Mouse (Mus musculus): Measurements from ENCODE around the gene Prss23. TPM values are rescaled to one million over a fixed set of nuclear protein-coding genes. Genes with fewer than 3 reads are reported as not detected.

Gene Prss23
- polyA plus RNA-seq, 1 experiment from 2014 or later, result 37.0 TPM

DNA sequence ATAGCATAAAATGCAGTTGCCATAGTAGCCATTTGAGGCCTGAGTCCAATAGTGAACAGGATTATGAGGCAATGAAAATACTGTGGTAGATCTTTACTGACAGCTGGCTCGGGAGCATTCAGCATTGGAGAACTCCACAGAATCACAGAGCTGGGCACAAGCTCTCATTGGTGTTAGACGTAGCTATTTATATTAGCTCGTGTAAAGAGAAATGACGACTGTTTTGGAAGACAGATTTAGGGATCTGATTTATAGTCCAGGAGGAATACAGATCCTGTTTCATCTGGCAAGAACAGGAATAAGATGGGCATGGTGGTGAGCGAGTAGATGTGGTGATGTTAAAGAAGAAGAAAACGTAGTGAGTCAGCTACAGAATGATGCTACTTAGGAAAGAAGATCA is 12.4 kb upstream of the Prss23 start:
- DNase-seq (no peak), ATAC-seq (ENCODE audit: insufficient read depth) (no peak)
- Histone ChIP-seq H3K4me1 (ENCODE audit: insufficient read depth) (no peaks in the 10 kb centered on the region), H3K27ac (ENCODE audit: low read depth) (no peak overlapping the region), H3K9ac (no peak overlapping the region), H3K9me3 (ENCODE audit: low read depth, low read length) (no peaks in the 10 kb centered on the region), H3K4me2 (no peak overlapping the region), H3K27me3 (ENCODE audit: insufficient read depth, low read length) (no peaks in the 10 kb centered on the region), H3K36me3 (ENCODE audit: insufficient read depth) (no peaks in the 10 kb centered on the region), H3K4me3 (ENCODE audit: low read depth, low read length) (no peak overlapping the region)
- WGBS, result 63% methylated on average over 6 of the region's 6 CpGs
- TF ChIP-seq CTCF (IDR thresholded peaks at IDR 0.05; ENCODE audit: low read depth), result no peak

DNA sequence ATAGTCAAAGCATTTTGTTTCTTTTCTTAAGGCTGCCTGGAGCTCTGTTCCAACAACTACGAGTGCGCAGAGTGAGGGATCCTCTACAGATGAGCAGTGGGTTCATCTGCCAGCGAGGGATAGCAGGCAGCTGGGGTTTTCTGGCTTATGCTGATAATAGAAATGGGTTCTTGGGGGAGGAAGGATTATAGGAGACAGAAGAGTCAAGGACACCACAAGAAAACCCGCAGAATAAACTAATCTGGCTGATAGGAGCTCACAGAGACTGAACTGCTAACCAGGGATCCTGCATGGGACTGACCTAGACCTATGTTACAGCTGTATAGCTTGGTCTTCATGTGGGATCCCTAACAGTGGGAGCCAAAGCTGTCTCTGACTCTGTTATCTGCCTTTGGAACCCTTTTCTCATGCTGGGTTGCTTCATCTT is 456 bp upstream of the Prss23 start:
- no peaks in the 10 kb centered on the region for H3K9me3 ChIP-seq (ENCODE audit: low read depth, low read length)
- H3K27me3 ChIP-seq (ENCODE audit: insufficient read depth, low read length), result peaks cover 2% of the 10 kb centered on the region; the same call in 1 of the 2 replicates
- ATAC-seq (ENCODE audit: insufficient read depth) (no peak), DNase-seq (no peak)
- WGBS, result 77% methylated on average over 4 of the region's 4 CpGs
- no peaks in the 10 kb centered on the region for H3K4me1 ChIP-seq (ENCODE audit: insufficient read depth)
- H3K4me2 ChIP-seq, result no peak overlapping the region
- TF ChIP-seq CTCF (IDR thresholded peaks at IDR 0.05; ENCODE audit: low read depth), result no peak
- H3K27ac ChIP-seq (ENCODE audit: low read depth), result no peak overlapping the region
- H3K36me3 ChIP-seq (ENCODE audit: insufficient read depth), result no peaks in the 10 kb centered on the region
- no peak overlapping the region for H3K4me3 ChIP-seq (ENCODE audit: low read depth, low read length)
- H3K9ac ChIP-seq, result no peak overlapping the region

DNA sequence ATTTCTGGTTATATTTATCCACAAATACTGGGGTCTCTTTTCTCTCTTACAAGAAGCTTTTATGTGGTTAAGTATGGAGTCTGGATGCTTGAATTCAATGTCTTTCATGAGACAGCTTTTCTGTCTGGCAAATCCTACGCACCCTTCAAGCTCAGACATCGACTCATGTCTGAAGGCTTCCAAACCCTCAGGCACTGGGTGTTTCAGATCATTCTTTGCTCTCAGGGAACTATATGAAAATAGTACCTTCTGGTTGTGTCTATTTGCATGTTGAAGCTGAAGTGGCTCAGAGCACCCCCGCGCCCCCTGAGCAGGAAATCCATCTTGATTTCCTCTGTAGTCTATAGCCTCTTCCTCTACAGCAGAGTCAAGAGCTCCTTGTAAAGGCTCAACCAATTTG is 3.2 kb downstream of the Prss23 start:
- Histone ChIP-seq H3K27me3 (ENCODE audit: insufficient read depth, low read length) (peaks cover 8% of the 10 kb centered on the region; the same call in 1 of the 2 replicates), H3K9me3 (ENCODE audit: low read depth, low read length) (no peaks in the 10 kb centered on the region; the same call in 1 of the 2 replicates), H3K36me3 (ENCODE audit: insufficient read depth) (no peaks in the 10 kb centered on the region), H3K27ac (ENCODE audit: low read depth) (no peak overlapping the region), H3K9ac (no peak overlapping the region), H3K4me1 (ENCODE audit: insufficient read depth) (no peaks in the 10 kb centered on the region), H3K4me2 (no peak overlapping the region), H3K4me3 (ENCODE audit: low read depth, low read length) (no peak overlapping the region)
- no peak for DNase-seq
- WGBS, result 75% methylated on average over 4 of the region's 4 CpGs
- TF ChIP-seq CTCF (IDR thresholded peaks at IDR 0.05; ENCODE audit: low read depth), result no peak
- no peak for ATAC-seq (ENCODE audit: insufficient read depth)

DNA sequence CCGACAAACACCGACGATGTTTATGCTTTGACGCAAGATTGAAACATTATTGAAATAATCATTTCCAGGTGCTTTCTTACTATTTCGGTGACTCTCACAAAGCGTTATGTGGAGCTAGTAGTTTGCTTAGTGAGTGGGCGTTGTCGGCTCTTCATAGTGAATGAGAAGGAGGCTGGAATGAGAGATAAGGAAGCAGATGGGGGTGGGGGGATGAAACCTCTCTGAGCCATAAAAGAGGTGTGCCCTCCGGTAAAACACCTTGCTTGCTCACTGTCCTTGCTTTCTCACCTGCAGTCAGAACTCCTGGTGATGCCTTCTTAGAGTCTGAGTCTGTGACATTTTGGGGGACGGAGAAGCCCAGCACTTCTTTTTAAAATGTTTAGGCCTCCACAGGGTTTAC is 4.8 kb downstream of the Prss23 start:
- ATAC-seq (ENCODE audit: insufficient read depth) (no peak), DNase-seq (no peak)
- Histone ChIP-seq H3K4me1 (ENCODE audit: insufficient read depth) (no peaks in the 10 kb centered on the region), H3K4me2 (peak overlapping the region; percentile 25), H3K4me3 (ENCODE audit: low read depth, low read length) (no peak overlapping the region), H3K36me3 (ENCODE audit: insufficient read depth) (no peaks in the 10 kb centered on the region), H3K9ac (no peak overlapping the region), H3K9me3 (ENCODE audit: low read depth, low read length) (no peaks in the 10 kb centered on the region; the same call in 1 of the 2 replicates), H3K27me3 (ENCODE audit: insufficient read depth, low read length) (peaks cover 8% of the 10 kb centered on the region; the same call in 1 of the 2 replicates), H3K27ac (ENCODE audit: low read depth) (no peak overlapping the region)
- WGBS, result 21% methylated on average over 10 of the region's 10 CpGs
- no peak for TF ChIP-seq CTCF (IDR thresholded peaks at IDR 0.05; ENCODE audit: low read depth)

DNA sequence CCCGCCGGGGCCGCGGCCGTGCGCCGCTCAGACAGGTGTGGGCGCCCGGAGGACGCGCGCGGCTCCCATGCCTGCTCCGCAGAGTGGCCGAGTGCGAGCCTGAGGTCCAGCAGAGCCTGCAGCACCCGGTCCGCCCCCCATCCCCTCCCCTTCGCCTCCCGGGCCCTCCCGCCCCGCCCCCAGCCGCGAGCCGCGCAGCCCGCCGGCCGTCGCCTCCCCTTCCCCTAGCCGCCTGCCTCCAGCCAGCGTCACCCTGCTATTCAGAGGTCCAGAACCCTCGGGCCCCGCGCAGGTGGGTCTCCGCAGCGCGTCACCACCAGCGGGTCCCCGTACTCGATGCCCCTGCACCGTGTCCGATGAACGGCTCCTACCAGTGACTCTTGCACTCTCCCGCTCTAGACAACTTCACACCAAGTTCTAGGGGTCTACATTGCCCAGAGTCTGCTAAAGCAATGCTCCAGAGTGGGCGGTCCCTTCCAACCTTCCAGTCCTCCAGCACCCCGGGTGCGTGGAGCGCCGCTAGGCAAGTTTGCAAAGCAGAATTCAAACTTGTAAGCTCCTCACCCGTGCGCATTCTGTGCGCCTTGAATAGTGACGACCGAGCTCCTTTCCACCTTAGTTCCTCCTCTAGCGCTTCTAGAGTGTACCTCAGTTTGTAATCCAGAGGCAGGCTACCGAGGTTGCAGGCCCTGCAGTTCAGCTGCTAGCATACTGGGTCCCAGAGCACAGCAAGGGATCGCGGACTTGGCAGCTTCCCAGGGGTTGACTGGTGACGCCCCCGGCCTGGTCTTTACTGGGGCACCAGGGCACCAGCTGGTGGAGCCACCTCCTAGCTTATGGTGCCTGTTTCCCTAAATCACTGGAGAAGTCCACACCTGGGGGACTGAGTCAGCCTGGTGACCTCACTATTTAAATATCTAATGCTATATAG is 9.3 kb downstream of the Prss23 start:
- peak; percentile 40; the same call in 1 of the 2 replicates for TF ChIP-seq CTCF (IDR thresholded peaks at IDR 0.05; ENCODE audit: low read depth)
- H3K9me3 ChIP-seq (ENCODE audit: low read depth, low read length), result no peaks in the 10 kb centered on the region; the same call in 1 of the 2 replicates
- peak overlapping the region; percentile 65 for H3K9ac ChIP-seq
- no peaks in the 10 kb centered on the region for H3K4me1 ChIP-seq (ENCODE audit: insufficient read depth)
- peak overlapping the region; percentile 33 for H3K27ac ChIP-seq (ENCODE audit: low read depth)
- peak; percentile 87 for ATAC-seq (ENCODE audit: insufficient read depth)
- H3K4me3 ChIP-seq (ENCODE audit: low read depth, low read length), result peak overlapping the region; percentile 64
- peak; percentile 81 for DNase-seq
- under 1% methylated on average over 59 of the region's 61 CpGs for WGBS
- peaks cover 8% of the 10 kb centered on the region; the same call in 1 of the 2 replicates for H3K27me3 ChIP-seq (ENCODE audit: insufficient read depth, low read length)
- H3K36me3 ChIP-seq (ENCODE audit: insufficient read depth), result no peaks in the 10 kb centered on the region
- H3K4me2 ChIP-seq, result peak overlapping the region; percentile 96

DNA sequence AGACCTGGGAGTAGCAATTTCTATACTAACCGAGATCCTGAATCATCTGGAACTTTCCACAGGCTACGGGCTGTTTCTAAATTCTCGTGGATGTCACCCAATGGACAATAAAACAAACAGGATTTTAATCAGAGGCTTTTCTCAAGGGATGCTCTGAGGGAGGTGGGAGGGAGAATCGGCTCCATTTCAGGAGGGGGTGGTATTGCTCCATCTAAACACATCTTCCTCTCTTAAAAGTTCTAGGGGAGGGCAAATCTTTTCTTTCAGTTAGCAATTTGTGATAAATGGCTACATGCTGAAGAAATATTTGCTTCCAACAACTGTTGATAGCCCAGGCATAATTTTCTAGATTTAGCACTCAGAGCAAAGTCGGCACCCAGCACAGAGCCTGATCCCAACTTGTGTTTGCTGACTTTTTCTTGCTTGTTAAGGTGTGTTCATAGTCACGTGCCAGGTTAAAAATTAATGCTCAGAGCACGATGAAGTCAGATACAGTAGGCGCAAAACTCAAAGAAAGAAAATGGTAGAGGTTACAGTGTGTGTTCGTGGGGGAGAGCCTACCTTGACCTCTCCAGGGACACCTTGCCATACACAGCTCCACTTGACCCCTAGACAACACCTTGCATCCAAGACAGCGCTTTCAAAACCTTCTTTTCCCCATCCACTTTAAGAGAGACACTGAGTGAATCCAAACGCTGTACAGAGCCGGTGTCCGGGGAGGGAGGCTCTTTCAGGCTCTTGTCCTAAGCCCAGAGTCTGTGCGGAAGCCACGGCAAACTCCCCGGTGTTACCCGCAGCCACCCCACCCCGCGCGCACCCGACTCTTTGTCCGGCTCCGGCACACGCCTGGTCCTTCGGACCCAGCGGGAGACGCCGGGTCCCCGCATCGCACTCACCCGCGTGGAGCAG is 10.2 kb downstream of the Prss23 start:
- ATAC-seq (ENCODE audit: insufficient read depth), result peak; percentile 32; the same call in 1 of the 2 replicates
- Histone ChIP-seq H3K36me3 (ENCODE audit: insufficient read depth) (no peaks in the 10 kb centered on the region), H3K9me3 (ENCODE audit: low read depth, low read length) (no peaks in the 10 kb centered on the region; the same call in 1 of the 2 replicates), H3K4me1 (ENCODE audit: insufficient read depth) (no peaks in the 10 kb centered on the region), H3K27me3 (ENCODE audit: insufficient read depth, low read length) (0 out of 2 replicates have a peak, but pooled peaks cover 2% of the 10 kb centered on the region), H3K27ac (ENCODE audit: low read depth) (peak overlapping the region; percentile 33), H3K9ac (peak overlapping the region; percentile 65), H3K4me2 (peak overlapping the region; percentile 96), H3K4me3 (ENCODE audit: low read depth, low read length) (peak overlapping the region; percentile 64)
- WGBS, result 6% methylated on average over 32 of the region's 32 CpGs
- no peak for TF ChIP-seq CTCF (IDR thresholded peaks at IDR 0.05; ENCODE audit: low read depth)
- DNase-seq, result peak; percentile 40

Measured in lung, embryonic 14.5 days (tissue).